Mouse (Mus musculus) MEL (cell line): ENCODE results near the gene Pdhx.

ENCODE experiments used
- BHLHE40 ChIP-seq: IDR thresholded peaks from 2 replicates; pipeline ENCODE4 v1.6.1; 2012; ENCODE audit warnings: low read depth, mild to moderate bottlenecking, inconsistent platforms, low read length, improper control_type of control experiment, borderline replicate concordance
- CTCF ChIP-seq, 3 experiments: IDR thresholded peaks in 2 of 3; conservative IDR thresholded peaks in 1 of 3; 2 replicates each; pipeline ENCODE4 v1.5.1; 2011 to 2012; ENCODE audit warnings: low read length in 3 of 3, low read depth in 2 of 3, mild to moderate bottlenecking in 2 of 3, improper control_type of control experiment in 1 of 3, inconsistent platforms in 1 of 3, mixed read lengths in 1 of 3, moderate library complexity in 1 of 3; ENCODE audit not compliant: control insufficient read depth in 1 of 3, insufficient read depth in 1 of 3, poor library complexity in 1 of 3, severe bottlenecking in 1 of 3
- E2F4 ChIP-seq: IDR thresholded peaks from 2 replicates; pipeline ENCODE4 v1.6.1; 2011; ENCODE audit warnings: low read depth, low read length, improper control_type of control experiment, borderline replicate concordance
- GATA1 ChIP-seq: IDR thresholded peaks from 2 replicates; pipeline ENCODE4 v1.6.1; 2011; ENCODE audit warnings: low read depth, low read length, improper control_type of control experiment
- MAX ChIP-seq: IDR thresholded peaks from 2 replicates; pipeline ENCODE4 v1.6.1; 2011; ENCODE audit warnings: low read length, improper control_type of control experiment
- MXI1 ChIP-seq: IDR thresholded peaks from 2 replicates; pipeline ENCODE4 v1.6.1; 2011; ENCODE audit warnings: mild to moderate bottlenecking, low read depth, low read length, improper control_type of control experiment
- MYC ChIP-seq: IDR thresholded peaks from 2 replicates; pipeline ENCODE4 v1.6.1; 2011; ENCODE audit warnings: low read depth, mild to moderate bottlenecking, low read length, improper control_type of control experiment, moderate library complexity
- NELFE ChIP-seq: IDR thresholded peaks from 2 replicates; pipeline ENCODE4 v1.6.1; 2011; ENCODE audit warnings: low read depth, low read length, improper control_type of control experiment
- POLR2A ChIP-seq, 2 experiments: IDR thresholded peaks; 2 replicates each; pipeline ENCODE4 v1.6.1; 2011 to 2012; ENCODE audit warnings: low read length in 2 of 2, mild to moderate bottlenecking in 2 of 2, control low read depth in 1 of 2, improper control_type of control experiment in 1 of 2, low read depth in 1 of 2, moderate library complexity in 1 of 2; ENCODE audit not compliant: control insufficient read depth in 1 of 2, insufficient read depth in 1 of 2, poor library complexity in 1 of 2
- SIN3A ChIP-seq: IDR thresholded peaks from 2 replicates; pipeline ENCODE4 v1.6.1; 2012; ENCODE audit warnings: low read length, improper control_type of control experiment, inconsistent platforms
- TAL1 ChIP-seq: IDR thresholded peaks from 2 replicates; pipeline ENCODE4 v1.6.1; 2012; ENCODE audit warnings: mild to moderate bottlenecking, inconsistent platforms, low read length, moderate library complexity, mixed read lengths
- TBP ChIP-seq: IDR thresholded peaks from 2 replicates; pipeline ENCODE4 v1.8.0; 2011; ENCODE audit warnings: low read depth, low read length, improper control_type of control experiment
- UBTF ChIP-seq: IDR thresholded peaks from 2 replicates; pipeline ENCODE4 v1.6.1; 2012; ENCODE audit warnings: low read depth, mild to moderate bottlenecking, inconsistent platforms, low read length, improper control_type of control experiment, moderate library complexity, borderline replicate concordance; ENCODE audit not compliant: insufficient read depth
- ZKSCAN1 ChIP-seq: IDR thresholded peaks from 2 replicates; pipeline ENCODE4 v1.6.1; 2012; ENCODE audit warnings: low read depth, mild to moderate bottlenecking, inconsistent platforms, low read length, improper control_type of control experiment, moderate library complexity

- no peak for TF ChIP-seq MXI1
- TF ChIP-seq ZKSCAN1: no peak
- no peak for TF ChIP-seq CTCF (IDR thresholded peaks at IDR 0.05 in 2 of 3, conservative IDR thresholded peaks at IDR 0.05 in 1 of 3; ENCODE audit: control insufficient read depth in 1 of 3, insufficient read depth in 1 of 3, low read depth in 2 of 3, low read length in 3 of 3, poor library complexity in 1 of 3, severe bottlenecking in 1 of 3)
- no peak for TF ChIP-seq TAL1
- no peak for TF ChIP-seq MAX
- TF ChIP-seq NELFE: no peak
- TF ChIP-seq SIN3A: no peak
- TF ChIP-seq TBP: no peak
- TF ChIP-seq E2F4: no peak
- no peak for TF ChIP-seq GATA1
- no peak for TF ChIP-seq UBTF
- TF ChIP-seq POLR2A (IDR thresholded peaks at IDR 0.05; ENCODE audit: control insufficient read depth in 1 of 2, insufficient read depth in 1 of 2, low read depth in 1 of 2, low read length in 2 of 2, poor library complexity in 1 of 2): no peak
- no peak for TF ChIP-seq MYC
- TF ChIP-seq BHLHE40: no peak
Measured at GRCm38 (mm10) chr2:102971951-102972350, 101.4 kb downstream of the Pdhx start.
